Mouse (Mus musculus) heart, embryonic 16.5 days (tissue): ENCODE data around the gene Prdm15. TPM values are rescaled to one million over a fixed set of nuclear protein-coding genes. Genes with fewer than 3 reads are reported as not detected.

ENCODE experiments used
- ATAC-seq: fragments of 200-750 bp; cut with Nextera tagmentation; replicated peaks from 2 replicates; pipeline ENCODE4 v1.8.0; 2017; ENCODE audit warnings: moderate number of reproducible peaks; ENCODE audit not compliant: insufficient read depth, low FRiP score; ENCODE audit errors: extremely low read depth
- H3K27ac ChIP-seq: fragments of 300-500 bp; sonication (generic); 2 replicates; pipeline ENCODE4 v1.5.1; 2014; ENCODE audit warnings: mild to moderate bottlenecking, low read length, control low read depth, moderate library complexity
- H3K27me3 ChIP-seq: fragments of 300-500 bp; sonication (generic); 2 replicates; pipeline ENCODE4 v1.6.1; 2014; ENCODE audit warnings: low read length, mixed read lengths; ENCODE audit not compliant: control insufficient read depth, insufficient read depth
- H3K36me3 ChIP-seq: fragments of 300-500 bp; sonication (generic); 2 replicates; pipeline ENCODE4 v1.6.1; 2014; ENCODE audit not compliant: control insufficient read depth, insufficient read depth
- H3K4me1 ChIP-seq: fragments of 300-500 bp; sonication (generic); 2 replicates; pipeline ENCODE4 v1.6.1; 2014; ENCODE audit warnings: low read length, mixed read lengths; ENCODE audit not compliant: control insufficient read depth, insufficient read depth
- H3K4me2 ChIP-seq: fragments of 300-500 bp; sonication (generic); 2 replicates; pipeline ENCODE4 v1.6.1; 2014; ENCODE audit warnings: low read depth, mild to moderate bottlenecking, control low read depth, low read length
- H3K4me3 ChIP-seq: fragments of 300-500 bp; sonication (generic); 2 replicates; pipeline ENCODE4 v1.5.1; 2014; ENCODE audit warnings: mild to moderate bottlenecking, control low read depth, low read length
- H3K9ac ChIP-seq: fragments of 300-500 bp; sonication (generic); 2 replicates; pipeline ENCODE4 v1.6.1; 2014; ENCODE audit warnings: low read length, control low read depth
- H3K9me3 ChIP-seq: fragments of 300-500 bp; sonication (generic); replicated peaks from 2 replicates; pipeline ENCODE4 v1.6.1; 2016; ENCODE audit warnings: low read length; ENCODE audit not compliant: control insufficient read depth
- WGBS: fragments of 180-500 bp; shearing (Covaris S2); extraction: QIAGEN DNeasy Blood & Tissue Kit; methylation state at CpG from one replicate; pipeline ENCODE4 v1.1.7; 2014; 5-methylcytosine and 5-hydroxymethylcytosine counted together
- polyA plus RNA-seq: library from polyadenylated mRNA; unstranded; fragments of >200 nt; fragmentation: Nextera tagmentation; extraction: Ambion mirVana; gene quantifications from 2 replicates; pipeline ENCODE4 v1.2.1, GENCODE M21; 2015

Gene Prdm15
- polyA plus RNA-seq, 1 experiment from 2014 or later = 7.0 TPM

DNA sequence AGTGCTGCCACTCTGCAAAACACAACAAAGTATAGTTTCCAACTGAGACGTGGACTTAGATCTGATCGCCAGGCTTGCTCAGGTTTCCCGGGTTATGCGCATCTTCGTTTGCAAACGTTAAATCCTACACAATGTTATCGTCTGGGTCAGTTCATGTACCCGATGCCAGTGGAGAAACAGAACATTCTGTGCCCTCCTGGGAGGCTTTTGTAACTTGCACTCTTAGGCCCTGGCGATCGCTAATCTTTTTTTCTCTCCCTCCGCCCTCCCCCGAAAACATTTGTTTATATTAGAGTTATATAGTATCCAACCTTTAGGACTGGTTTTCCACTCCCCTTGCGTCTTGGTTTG is 87.7 kb downstream of the Prdm15 start:
- peak overlapping the region; percentile 91 for H3K4me2 ChIP-seq
- H3K27me3 ChIP-seq = peaks cover 26% of the 10 kb centered on the region
- H3K27ac ChIP-seq = no peak overlapping the region
- peak overlapping the region; percentile 64 for H3K4me3 ChIP-seq
- H3K4me1 ChIP-seq = peaks cover 12% of the 10 kb centered on the region
- H3K9ac ChIP-seq = peak overlapping the region; percentile 73
- H3K9me3 ChIP-seq = no peaks in the 10 kb centered on the region
- ATAC-seq = no peak
- WGBS = 14% methylated on average over 13 of the region's 13 CpGs
- H3K36me3 ChIP-seq = no peaks in the 10 kb centered on the region

DNA sequence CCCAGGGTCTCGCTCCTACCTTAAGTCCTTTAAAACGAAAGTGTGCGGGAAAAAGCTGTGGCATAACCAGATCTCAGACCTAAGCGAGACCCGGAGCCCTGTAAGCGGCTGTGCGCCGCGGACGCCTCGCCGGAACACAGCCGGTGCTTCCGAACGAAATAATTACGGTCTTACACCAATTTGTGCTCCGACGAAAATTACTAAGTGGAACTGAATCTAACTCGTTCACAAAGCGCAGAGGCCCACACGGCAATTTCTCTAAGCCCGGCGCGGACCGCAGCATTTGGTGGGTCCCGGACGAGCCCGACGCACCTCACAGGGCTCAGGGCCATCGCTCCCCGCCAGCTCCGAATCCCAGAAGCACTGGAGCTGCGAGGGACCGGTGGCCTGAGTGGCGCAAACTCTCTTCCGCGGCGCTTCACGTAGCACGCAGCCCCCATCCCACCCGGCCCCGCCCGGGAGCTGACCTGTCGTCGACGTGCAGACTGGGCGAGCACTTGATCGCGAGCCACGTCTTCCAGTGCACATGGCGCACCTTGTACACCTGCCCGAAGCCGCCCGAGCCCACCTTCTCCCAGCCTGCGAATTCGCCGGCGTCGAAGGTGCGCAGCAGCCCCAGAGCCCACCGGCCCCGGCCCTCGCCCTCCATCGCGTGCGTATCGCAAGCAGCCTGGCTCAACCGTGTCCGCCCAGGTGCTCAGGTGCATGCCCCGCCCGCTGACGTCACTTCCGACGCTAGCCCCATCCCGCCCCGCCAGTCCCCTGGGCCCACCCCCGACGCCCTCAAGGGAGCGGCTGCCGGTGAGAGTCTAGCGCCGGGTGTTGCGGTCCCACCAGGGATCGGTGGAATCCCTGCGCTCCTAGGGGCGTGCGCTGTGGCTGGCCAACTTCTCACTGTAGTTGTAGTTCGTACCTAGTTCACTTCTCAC is 88.3 kb downstream of the Prdm15 start, which contains the start of gene Ripk4:
Gene Ripk4 (minus strand): TSS at position 727 of the 929 bp plus-strand sequence.
- Histone ChIP-seq H3K36me3 (no peaks in the 10 kb centered on the region), H3K27me3 (peaks cover 26% of the 10 kb centered on the region), H3K4me1 (peaks cover 12% of the 10 kb centered on the region), H3K27ac (no peak within 1 kb of the TSS), H3K4me3 (peak within 1 kb of the TSS; percentile 64), H3K4me2 (peak within 1 kb of the TSS; percentile 91), H3K9me3 (no peaks in the 10 kb centered on the region), H3K9ac (peak within 1 kb of the TSS; percentile 73)
- peak; percentile 70 for ATAC-seq
- WGBS = 1% methylated on average over 88 of the region's 88 CpGs

DNA sequence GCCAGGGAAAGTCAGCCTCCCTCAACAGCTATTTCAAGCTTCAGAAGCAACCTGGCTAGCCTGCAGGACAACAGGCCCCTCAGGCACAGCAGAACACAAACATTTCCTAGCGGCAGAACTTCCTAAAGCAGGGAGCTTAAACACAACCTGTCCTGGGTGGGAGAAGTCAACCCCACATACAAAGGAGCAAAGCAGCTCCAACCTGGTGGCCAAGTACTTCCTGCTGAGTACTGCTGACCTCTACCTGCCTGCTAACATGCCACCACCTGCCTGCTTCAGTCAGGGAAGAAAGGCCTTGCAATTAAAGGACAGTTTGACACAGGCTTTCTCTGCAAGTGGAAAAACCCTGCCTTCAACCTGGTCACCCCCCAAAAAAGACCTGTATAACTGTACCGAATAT is 89.9 kb downstream of the Prdm15 start:
- no peaks in the 10 kb centered on the region for H3K9me3 ChIP-seq
- H3K27ac ChIP-seq = no peak overlapping the region
- peaks cover 12% of the 10 kb centered on the region for H3K4me1 ChIP-seq
- H3K9ac ChIP-seq = no peak overlapping the region
- peaks cover 26% of the 10 kb centered on the region for H3K27me3 ChIP-seq
- ATAC-seq = no peak
- peak overlapping the region; percentile 91; the same call in 1 of the 2 replicates for H3K4me2 ChIP-seq
- no peak overlapping the region for H3K4me3 ChIP-seq
- no peaks in the 10 kb centered on the region for H3K36me3 ChIP-seq
- 60% methylated on average over 2 of the region's 2 CpGs for WGBS

DNA sequence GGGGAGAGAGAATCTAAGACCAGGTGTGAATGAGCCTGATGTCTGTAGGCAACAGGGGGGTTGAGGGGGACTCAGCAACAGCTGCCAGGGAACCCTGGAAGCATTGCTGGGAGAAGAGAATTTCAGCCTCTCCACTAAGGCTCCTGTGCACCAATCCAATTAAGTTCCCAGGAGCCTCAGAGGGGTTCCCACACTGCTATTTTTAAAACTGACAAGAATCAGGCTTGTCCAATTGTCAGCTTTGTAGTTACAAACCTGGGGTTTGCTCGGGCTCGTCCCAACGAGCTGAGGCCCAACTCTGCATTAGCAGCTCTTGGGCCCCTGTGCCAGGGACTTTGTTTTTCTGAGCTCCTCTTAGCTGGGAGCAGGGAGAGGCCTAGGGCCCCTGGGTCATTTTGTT is 92.0 kb downstream of the Prdm15 start:
- H3K27ac ChIP-seq = peak overlapping the region; percentile 60
- no peak overlapping the region for H3K9ac ChIP-seq
- no peaks in the 10 kb centered on the region for H3K9me3 ChIP-seq
- no peak; the same call in 1 of the 2 replicates for ATAC-seq
- H3K36me3 ChIP-seq = no peaks in the 10 kb centered on the region
- H3K27me3 ChIP-seq = peaks cover 18% of the 10 kb centered on the region
- H3K4me2 ChIP-seq = no peak overlapping the region
- WGBS = 36% methylated on average over 3 of the region's 3 CpGs
- peaks cover 12% of the 10 kb centered on the region for H3K4me1 ChIP-seq
- no peak overlapping the region for H3K4me3 ChIP-seq

DNA sequence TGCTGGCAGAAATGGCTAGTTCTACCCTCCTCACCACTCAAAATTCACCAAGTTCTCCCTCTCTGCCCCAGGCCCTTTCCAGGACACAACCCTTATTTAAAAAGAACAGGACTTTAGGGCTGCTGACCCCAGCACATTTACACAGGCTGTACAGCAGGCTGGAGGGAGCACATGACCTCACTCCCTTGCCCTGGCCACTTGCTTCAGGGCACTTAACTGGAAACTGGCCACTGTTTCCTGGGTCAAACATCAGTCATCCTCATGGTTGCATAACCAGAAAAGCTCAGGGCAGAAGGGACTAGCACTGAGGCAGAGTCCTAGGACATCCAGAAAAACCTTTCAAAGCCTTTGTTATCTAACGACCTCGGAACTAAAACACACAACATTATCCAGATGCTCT is 93.4 kb downstream of the Prdm15 start:
- Histone ChIP-seq H3K27ac (no peak overlapping the region), H3K4me2 (no peak overlapping the region), H3K36me3 (no peaks in the 10 kb centered on the region), H3K4me3 (no peak overlapping the region), H3K9ac (no peak overlapping the region), H3K27me3 (peaks cover 11% of the 10 kb centered on the region), H3K4me1 (peaks cover 8% of the 10 kb centered on the region), H3K9me3 (no peaks in the 10 kb centered on the region)
- ATAC-seq = no peak
- WGBS = 47% methylated on average over 2 of the region's 2 CpGs

DNA sequence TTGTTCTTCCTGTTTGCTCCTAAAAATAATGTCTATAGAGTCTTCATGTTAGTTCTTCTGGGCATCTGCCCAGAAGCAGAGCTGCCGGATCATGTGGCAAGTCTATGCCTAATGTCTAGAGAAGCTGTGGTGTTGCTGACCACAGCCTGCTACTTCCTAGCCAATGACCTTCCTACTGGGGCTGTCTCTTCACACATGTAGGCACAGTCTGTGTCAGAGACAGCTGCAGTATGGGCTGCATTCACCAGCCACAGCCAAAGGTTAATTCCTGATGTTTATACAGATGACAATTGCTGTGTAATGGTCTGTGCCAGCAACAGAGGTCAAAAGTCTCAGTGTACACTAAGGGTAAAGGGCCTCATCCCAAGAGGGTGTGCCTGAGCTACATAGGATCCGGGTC is 95.2 kb downstream of the Prdm15 start:
- WGBS = 59% methylated on average over 2 of the region's 2 CpGs
- Histone ChIP-seq H3K9me3 (no peaks in the 10 kb centered on the region), H3K36me3 (no peaks in the 10 kb centered on the region), H3K4me1 (peaks cover 11% of the 10 kb centered on the region), H3K4me3 (no peak overlapping the region), H3K9ac (no peak overlapping the region), H3K27me3 (peaks cover under 1% of the 10 kb centered on the region; the same call in 1 of the 2 replicates), H3K27ac (no peak overlapping the region), H3K4me2 (no peak overlapping the region)
- ATAC-seq = no peak

DNA sequence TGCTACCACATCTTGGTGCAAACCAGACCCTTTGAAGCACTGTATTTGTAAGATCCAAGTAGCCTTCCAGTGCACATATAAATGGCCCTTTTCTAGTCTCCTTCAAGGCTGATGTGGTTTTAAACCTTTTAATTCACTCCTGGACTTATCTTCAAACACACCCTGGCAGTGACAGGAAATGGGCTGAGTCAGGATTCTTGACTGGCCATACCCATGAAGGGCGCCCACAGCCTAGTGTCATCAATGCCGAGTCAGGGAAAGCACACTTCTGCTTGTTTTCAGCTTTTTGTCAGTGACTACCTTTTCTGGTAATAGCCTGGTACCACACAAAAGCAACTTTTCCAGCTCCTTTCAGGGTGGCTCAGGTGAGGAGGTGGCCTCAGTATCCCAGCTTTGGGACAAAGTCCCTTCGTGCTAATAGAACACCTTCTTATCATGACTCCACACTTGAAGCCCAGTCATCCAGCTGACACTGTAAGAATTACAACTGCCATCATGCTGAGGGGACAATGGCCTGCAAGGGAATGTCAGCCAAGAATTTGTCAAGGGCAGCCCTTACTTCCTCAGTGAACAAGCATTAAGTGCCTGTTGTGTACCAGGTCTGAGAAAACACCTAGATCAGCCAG is 99.2 kb downstream of the Prdm15 start:
- no peaks in the 10 kb centered on the region for H3K27me3 ChIP-seq
- no peak overlapping the region for H3K27ac ChIP-seq
- H3K4me2 ChIP-seq = no peak overlapping the region
- H3K4me1 ChIP-seq = 0 out of 2 replicates have a peak, but pooled peaks cover 2% of the 10 kb centered on the region
- no peak for ATAC-seq
- no peaks in the 10 kb centered on the region for H3K9me3 ChIP-seq
- no peak overlapping the region for H3K9ac ChIP-seq
- 55% methylated on average over 3 of the region's 3 CpGs for WGBS
- H3K36me3 ChIP-seq = no peaks in the 10 kb centered on the region
- no peak overlapping the region for H3K4me3 ChIP-seq

DNA sequence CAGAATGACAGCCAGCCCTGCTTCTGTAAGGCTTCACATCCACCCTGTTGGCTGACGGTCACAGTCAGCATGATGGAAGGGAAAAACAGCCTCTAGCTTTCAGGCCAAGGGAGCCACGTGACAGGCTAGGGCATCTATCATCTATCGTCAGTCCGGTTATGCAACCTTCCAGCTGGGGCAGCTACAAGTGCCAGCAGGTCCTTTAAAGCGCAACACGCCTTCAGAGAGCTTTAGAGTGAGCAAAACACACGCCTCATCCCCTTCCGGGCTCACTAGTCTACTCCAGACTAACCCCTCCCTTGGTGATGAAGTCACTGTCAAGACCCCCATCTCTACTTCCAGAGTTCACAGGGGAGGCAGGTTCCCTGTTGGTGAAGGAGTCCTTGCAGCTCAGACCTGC is 99.8 kb downstream of the Prdm15 start:
- Histone ChIP-seq H3K9me3 (no peaks in the 10 kb centered on the region), H3K27ac (no peak overlapping the region), H3K4me3 (no peak overlapping the region), H3K27me3 (no peaks in the 10 kb centered on the region), H3K36me3 (no peaks in the 10 kb centered on the region), H3K9ac (no peak overlapping the region), H3K4me1 (0 out of 2 replicates have a peak, but pooled peaks cover 2% of the 10 kb centered on the region), H3K4me2 (no peak overlapping the region)
- no peak for ATAC-seq
- 49% methylated on average over 8 of the region's 8 CpGs for WGBS

DNA sequence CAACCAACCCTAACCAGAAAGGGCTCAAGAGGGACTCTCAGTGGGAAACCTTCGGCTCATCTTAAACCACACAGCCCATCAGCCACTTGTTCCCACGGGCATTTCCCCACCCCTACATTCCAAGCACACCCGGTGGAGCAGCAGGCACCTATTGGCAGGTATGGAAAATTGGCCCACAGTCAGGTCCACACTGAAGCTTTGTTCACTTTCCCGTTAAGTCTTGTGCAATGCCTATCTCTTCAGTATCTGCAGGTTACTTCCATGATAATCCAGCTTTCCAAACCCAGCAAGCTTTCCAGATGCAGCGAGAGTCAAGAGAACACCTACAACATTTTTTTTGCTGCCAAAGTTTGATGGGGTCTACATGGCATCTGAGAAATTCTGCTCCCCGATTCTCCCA is 103.2 kb downstream of the Prdm15 start:
- H3K4me1 ChIP-seq = 0 out of 2 replicates have a peak, but pooled peaks cover 2% of the 10 kb centered on the region

More for the DNA sequence above, 103.2 kb downstream of the Prdm15 start:
- Histone ChIP-seq H3K4me2 (no peak overlapping the region), H3K36me3 (no peaks in the 10 kb centered on the region), H3K4me3 (no peak overlapping the region), H3K9ac (no peak overlapping the region), H3K9me3 (no peaks in the 10 kb centered on the region), H3K27ac (no peak overlapping the region), H3K27me3 (no peaks in the 10 kb centered on the region)
- ATAC-seq = no peak
- 79% methylated on average over 6 of the region's 6 CpGs for WGBS
